Mouse (Mus musculus): ENCODE measurements around the gene Pla2g6.

Pla2g6 gene

GRCm38 (mm10) chr15:79238036-79238435 is 90.2 kb downstream of the Pla2g6 start:
- DNase-seq (ENCODE audit: low spot score), result no peak
